Mouse (Mus musculus) liver, adult (tissue): ENCODE data around the gene Prkcb.

Experiments used
- GATA4 ChIP-seq: IDR thresholded peaks from 2 replicates; pipeline ENCODE4 v1.6.1; 2014; ENCODE audit warnings: mild to moderate bottlenecking, low read length; ENCODE audit not compliant: insufficient replicate concordance

Prkcb gene

DNA sequence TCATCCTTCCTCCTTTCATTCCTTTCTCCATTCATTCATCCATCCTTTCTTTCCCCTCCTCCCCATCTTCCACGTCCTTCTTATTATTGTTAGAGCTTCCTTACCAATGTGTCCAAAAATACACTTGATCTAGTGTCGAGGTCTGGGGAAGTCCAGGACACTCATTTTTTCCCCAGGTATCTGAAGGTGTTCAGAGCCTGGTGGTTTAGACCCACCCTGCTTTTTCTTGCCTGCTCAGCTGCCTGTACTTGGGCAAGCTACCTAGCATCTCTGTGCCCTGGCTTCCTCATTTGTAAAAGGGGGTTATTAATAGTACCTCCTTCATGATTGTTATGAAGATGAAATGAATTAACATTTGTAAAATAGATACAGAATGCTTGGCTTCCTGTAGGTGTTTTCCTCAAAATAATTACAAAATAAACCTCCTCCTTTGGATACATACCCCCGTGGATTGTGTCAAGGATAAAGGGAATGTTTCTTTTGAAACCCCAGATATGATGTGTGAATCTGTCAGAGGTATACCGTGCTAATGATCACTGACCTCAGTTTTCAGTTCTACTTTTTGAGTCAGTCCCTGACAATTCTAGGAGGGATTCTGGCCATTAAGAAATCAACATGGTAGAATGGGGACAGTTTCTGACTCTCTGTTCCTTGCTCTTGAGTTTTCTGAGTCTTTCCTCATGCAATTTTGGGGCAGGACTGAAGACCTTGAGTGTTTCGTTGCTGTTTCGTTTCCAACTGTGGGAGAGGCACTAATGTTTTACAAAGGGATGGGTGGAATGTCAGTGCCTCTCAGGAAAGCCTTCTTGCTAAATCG is 106.8 kb downstream of the Prkcb start:
- no peak for TF ChIP-seq GATA4

DNA sequence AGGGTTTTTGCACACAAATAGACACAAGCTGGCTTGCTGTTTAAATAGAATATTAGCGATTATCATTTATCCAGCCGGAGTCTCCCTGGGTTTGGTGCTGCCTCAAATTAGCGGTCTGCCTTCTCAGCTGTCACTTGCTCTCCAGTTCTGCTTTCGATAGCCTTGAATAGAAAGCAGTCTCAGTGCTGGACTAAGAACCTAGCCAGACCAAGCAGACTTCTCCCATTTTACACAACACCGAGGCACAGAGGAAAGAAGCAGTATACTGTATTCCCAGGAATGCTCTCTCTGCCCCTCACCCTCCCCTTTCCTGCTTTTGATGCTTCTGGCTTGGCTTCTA is 107.4 kb downstream of the Prkcb start:
- TF ChIP-seq GATA4 = no peak

DNA sequence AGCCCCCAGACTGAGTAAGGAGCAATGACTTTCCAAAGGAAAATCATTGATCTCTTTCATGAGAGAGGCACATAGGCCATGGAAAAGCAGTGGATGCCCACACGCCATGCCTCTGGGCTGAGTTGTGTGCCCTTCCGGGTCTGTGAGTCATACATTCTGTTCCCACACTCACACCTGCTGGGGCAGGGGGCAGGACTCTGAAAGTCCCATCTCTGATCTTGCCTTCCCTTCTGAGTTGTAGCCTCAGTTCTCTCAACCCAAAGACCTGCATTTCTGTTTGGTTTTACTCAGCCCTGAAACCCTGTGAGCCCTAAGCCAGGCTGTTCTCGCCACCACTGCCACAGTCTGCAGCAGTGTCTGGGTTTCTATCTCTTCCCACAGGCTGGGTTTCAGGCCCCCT is 109.1 kb downstream of the Prkcb start:
- no peak for TF ChIP-seq GATA4

DNA sequence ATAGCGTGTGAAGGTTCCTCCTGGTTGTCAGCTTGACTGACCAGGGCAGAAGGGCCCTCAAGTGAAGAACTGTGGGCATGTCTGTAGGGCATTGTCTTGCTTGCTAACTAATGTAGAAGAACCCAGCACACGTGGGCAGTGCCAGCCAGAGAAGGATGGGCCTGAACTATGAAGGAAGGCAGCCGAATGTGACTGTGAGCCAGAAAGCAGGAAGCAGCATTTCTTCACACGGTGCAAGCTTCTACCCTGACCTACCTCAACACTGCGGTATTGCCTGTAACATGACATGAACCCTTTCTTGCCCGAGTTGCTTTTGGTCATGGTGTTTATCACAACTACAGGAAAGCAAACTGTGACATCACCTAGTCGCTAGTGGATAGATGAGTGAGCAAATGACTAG is 113.5 kb downstream of the Prkcb start:
- no peak for TF ChIP-seq GATA4

DNA sequence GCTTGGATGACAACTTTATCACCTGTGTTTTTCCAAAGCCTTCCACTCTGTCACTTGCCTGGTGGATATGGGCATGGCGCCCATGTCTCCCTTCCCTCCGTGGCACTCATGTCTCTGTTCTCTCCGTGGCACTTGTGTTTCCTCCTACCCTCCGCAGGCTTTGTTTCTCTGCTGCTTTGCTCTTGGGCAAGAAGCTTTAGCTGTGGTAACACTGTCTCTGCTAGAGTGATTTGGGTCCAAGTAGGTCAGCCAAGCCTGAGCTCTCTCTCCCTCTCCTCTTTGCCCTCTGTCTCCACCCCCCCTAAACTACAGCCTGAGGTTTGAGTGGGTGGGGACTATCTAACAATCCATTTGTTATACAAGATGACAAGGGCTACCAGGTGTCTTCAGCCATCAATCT is 114.8 kb downstream of the Prkcb start:
- no peak for TF ChIP-seq GATA4

DNA sequence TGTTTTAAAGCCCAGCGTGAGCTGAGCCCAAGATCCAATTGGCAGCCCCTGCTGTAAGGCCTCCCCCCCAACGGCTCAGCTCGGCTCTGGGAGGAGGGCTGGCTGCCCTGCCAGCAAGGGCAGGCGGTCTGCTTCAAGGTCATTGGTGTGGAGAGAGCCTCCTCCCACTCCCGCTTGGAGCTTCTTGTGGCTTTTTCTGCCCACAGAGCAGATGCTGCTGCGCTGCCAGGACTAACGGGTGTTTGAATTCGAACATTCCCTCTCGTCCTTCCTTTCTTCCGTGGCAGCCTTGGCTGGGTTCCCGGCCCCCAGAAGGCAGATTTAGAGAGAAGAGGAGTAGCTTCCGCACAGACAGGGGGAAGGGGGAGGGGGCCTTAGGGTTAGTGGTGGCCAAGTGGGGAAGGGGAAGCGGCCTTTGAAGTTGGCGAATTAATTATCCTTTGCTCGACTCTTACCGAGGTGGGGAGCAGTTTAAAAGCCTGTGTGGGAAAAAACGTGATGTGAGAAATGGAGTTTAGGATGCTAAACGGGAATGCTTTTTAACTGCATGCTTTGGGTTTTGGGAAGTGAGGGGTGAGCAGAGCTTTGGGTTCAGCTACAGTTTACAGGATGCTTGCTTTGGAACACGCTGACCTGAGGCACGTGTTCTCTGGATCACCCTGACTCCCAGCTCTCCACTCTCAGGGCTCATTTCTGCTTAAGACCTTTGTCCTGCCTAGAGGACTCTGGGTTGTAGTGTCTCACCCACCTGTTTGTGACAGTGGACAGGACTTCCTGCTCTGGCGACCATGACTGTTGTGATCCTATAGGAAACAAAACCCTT is 116.2 kb downstream of the Prkcb start:
- peak; percentile 18; the same call in 1 of the 2 replicates for TF ChIP-seq GATA4

DNA sequence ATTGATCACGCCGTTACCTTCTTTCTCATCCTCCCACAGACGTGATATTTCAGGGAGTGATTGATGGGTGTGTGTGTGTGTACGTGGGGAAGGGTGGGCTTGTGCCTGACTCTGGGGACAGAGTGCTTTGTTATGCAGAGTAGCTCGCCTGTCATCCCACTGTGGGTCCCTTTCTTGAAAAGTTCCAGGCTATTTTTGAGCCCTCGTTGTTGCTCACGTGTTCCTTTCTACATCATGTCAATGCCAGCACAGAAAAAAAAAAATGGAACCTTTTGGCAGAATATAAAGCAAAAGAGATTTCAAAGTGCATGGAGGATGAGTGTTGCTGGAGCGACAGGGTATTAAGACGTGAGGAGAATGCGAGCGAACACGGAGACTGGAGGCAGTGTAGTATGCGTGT is 118.1 kb downstream of the Prkcb start:
- no peak for TF ChIP-seq GATA4

DNA sequence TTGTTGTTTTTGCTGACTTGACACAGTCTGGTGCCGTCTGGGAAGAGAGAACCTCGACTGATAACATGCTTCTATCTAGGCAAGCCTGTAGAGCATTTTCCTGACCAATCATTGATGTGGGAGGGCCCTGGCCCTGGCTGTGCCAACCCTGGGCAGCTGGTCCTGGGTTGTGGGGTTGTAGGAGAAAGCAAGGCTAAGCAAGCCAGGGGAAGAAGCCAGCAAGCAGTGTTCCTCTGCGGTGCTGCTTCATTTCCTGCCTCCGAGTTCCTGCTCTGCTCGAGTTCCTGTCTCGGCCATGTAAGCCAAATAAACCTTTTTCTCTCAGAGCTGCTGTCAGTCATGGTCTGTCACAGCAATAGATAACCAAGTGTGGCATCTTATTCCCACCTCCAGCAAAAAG is 121.4 kb downstream of the Prkcb start:
- no peak for TF ChIP-seq GATA4

DNA sequence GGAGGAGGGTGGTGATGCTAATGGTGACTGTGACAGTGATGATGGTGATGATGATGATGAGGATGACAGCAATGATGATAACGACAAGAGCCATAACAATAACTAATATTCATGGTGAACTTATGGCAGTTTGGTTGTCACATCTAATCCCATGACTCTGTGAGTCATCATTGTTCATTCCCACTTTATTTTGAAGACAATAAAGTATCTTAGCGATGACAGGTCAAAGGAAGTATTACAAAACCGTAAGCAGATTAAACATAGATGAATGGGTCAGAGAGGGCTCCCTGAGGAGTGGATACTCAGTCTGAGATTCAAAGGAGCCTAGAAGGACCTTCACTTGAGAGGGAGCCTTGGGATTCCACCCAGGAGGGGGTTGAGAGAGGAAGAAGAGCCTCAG is 122.3 kb downstream of the Prkcb start:
- no peak for TF ChIP-seq GATA4

DNA sequence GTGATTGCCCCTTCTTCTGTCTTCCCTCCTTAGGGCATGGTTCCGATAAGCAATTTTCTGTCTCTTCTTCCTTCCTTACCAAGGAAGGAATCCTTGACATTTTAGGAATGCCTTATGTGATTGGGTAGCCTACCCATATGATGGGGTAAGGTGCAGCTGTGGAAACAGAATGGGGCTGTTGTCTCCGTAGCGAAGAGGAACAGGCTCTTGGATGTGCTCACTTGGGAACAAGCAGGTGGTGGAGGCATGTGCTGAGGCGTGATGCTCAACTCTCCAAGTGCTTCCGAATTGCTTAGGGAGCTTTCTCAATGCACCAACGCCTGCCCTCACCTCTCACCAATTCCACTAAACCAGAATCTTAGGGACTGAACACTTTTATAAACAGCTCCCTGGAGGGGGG is 124.7 kb downstream of the Prkcb start:
- no peak for TF ChIP-seq GATA4

DNA sequence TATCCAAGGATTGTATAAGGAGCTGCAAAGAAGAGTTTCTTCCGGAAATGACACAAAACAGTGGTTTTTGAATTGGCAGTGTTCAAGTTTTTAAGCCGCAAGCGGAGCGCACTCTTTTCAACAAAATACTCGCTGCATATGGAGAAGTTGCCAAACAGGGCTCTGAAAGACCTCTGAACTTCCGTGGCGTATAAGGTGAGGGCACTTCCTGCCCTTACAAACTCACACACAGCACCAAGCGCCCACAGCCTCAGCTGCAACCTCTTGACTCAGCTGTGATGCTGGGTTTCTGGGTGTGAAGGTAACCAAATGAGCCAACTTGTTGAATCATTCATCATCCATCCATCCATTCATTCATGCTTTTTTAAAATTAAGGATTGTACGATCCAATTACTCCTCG is 125.6 kb downstream of the Prkcb start:
- no peak for TF ChIP-seq GATA4

DNA sequence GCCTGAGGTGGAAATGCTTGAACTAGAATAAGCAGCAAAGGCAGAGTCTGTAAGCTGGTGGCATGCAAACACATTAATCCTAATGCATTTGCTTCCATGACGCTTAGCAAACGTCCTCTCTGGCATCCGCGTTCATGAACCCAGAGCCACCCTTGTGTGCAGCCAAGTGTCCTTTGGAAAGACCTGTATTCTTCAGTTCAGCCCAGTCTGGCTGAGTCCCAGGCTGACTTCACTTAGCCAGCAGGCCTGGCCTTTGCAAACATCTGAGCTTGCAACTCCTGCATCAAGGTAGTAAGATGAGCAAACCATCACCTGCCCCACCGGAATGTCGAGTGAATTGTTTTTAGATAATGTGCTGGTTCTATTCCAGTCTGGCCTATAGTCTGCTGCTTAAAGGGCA is 126.1 kb downstream of the Prkcb start:
- no peak for TF ChIP-seq GATA4

DNA sequence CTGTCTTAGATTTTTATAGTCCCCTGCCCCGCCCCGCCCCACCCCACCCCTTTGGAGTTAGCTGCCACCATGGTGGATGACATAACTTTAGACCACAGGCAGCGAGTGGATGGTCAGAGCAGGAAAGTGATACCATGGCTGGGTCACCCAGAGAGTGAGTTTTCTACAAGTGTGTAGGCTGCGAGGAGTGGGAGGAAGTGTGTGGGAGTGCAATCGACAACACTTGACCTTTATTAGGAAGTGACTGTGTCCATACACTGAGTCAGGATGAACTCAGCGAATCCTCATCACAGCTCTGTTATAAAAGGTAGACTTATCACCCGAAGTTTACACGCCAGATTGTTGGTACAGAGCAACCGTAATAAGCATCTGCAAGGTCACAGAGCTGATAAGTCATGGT is 126.8 kb downstream of the Prkcb start:
- no peak for TF ChIP-seq GATA4

DNA sequence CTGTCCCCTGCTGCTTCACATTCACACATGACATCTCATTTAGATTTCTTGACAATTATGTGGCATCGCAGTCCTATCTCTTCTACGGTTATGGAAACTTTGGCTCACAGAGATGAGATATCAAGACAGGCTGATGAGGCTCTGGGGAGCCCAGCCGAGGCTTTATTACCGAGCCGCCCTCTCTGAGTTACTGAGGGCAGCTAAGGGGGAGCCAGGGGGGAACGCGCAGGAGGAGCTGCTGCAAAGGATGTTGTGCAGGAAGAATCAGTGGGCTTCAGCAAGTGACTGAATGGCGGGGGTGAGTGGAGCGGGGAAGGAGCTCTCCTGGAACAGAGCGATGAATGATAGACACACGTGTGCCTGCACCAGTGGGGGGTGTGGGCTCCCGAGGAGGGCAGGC is 127.4 kb downstream of the Prkcb start:
- TF ChIP-seq GATA4 = no peak

DNA sequence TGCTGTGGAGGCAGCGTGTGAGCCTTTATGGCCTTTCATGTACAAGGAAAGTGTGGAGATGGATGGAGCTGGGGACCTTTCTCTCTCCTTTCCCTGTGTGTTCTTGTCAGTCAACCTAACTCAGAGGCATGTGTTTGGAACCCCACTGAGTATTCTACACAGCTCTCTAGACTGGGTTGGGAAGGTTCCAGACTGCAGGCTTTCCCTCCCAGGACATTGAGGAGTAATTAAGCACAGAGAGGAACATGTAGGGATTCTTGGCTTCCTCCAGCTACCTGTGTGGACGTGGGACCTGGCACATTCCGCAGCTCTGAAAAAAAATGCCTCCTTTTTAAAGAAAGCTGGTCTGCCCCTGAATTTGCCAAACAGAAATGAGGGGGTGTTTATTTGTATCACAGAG is 130.0 kb downstream of the Prkcb start:
- TF ChIP-seq GATA4 = no peak

DNA sequence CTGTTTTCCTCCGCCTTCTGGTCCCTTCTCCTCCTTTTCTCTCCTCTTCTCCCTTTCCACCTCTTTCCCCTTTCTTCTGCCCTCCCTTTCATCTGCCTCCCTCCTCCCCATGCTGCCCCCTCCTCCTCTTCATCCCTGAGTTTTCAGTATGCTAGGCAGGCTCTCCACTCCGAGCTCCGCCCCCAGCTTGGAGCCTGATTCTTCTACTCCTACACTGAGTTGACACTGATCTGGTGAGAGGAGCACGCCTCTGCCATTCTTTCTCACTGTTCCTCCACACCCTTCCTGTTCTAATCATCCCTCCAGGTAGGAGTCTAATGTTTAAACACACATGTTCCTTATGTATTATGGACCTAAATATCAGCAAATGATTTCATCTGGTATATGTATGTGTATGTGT is 135.3 kb downstream of the Prkcb start:
- no peak for TF ChIP-seq GATA4
